Mouse (Mus musculus) midbrain, embryonic 11.5 days (tissue): ENCODE data around the gene Crb1. TPM values are rescaled to one million over a fixed set of nuclear protein-coding genes. Genes with fewer than 3 reads are reported as not detected.
"Not testable (repeated sequence)": the region's sequence is repeated elsewhere in the genome, so short reads cannot be mapped to it uniquely, and the experiment has no call there.

ENCODE experiments used
- ATAC-seq: fragments of 200-750 bp; cut with Nextera tagmentation; 2 replicates; pipeline ENCODE4 v1.8.0; 2017; ENCODE audit warnings: moderate TSS enrichment, moderate library complexity; ENCODE audit not compliant: low FRiP score
- DNase-seq: peaks from one replicate; pipeline ENCODE4 v3.0.0; 2015; ENCODE audit warnings: low spot score; ENCODE audit errors: missing footprints
- H3K27ac ChIP-seq: fragments of 300-500 bp; sonication (generic); 2 replicates; pipeline ENCODE4 v1.5.1; 2014; ENCODE audit warnings: low read depth, low read length
- H3K27me3 ChIP-seq: fragments of 300-500 bp; sonication (generic); 2 replicates; pipeline ENCODE4 v1.6.1; 2014; ENCODE audit warnings: mild to moderate bottlenecking, low read length, moderate library complexity, mixed read lengths; ENCODE audit not compliant: control insufficient read depth, insufficient read depth
- H3K36me3 ChIP-seq: fragments of 300-500 bp; sonication (generic); 2 replicates; pipeline ENCODE4 v1.6.1; 2014; ENCODE audit warnings: mild to moderate bottlenecking, low read length, moderate library complexity, mixed read lengths; ENCODE audit not compliant: control insufficient read depth, insufficient read depth
- H3K4me1 ChIP-seq: fragments of 300-500 bp; sonication (generic); 2 replicates; pipeline ENCODE4 v1.6.1; 2014; ENCODE audit warnings: low read length; ENCODE audit not compliant: control insufficient read depth, insufficient read depth
- H3K4me2 ChIP-seq: fragments of 300-500 bp; sonication (generic); 2 replicates; pipeline ENCODE4 v1.6.1; 2014; ENCODE audit warnings: mild to moderate bottlenecking, moderate library complexity
- H3K4me3 ChIP-seq: fragments of 300-500 bp; sonication (generic); 2 replicates; pipeline ENCODE4 v1.5.1; 2014; ENCODE audit warnings: low read depth, low read length
- H3K9ac ChIP-seq: fragments of 300-500 bp; sonication (generic); 2 replicates; pipeline ENCODE4 v1.6.1; 2014; ENCODE audit warnings: low read length
- H3K9me3 ChIP-seq: fragments of 300-500 bp; sonication (generic); 2 replicates; pipeline ENCODE4 v1.6.1; 2016; ENCODE audit warnings: low read length; ENCODE audit not compliant: control insufficient read depth
- WGBS: fragments of 180-500 bp; shearing (Covaris S2); extraction: QIAGEN DNeasy Blood & Tissue Kit; methylation state at CpG from one replicate; pipeline ENCODE4 v1.1.7; 2014; 5-methylcytosine and 5-hydroxymethylcytosine counted together
- polyA plus RNA-seq: library from polyadenylated mRNA; unstranded; fragments of >200 nt; fragmentation: Nextera tagmentation; extraction: Ambion mirVana; gene quantifications from 2 replicates; pipeline ENCODE4 v1.2.1, GENCODE M21; 2014

The Crb1 gene
- 2.0 and 2.5 TPM in 2 replicates for polyA plus RNA-seq

DNA sequence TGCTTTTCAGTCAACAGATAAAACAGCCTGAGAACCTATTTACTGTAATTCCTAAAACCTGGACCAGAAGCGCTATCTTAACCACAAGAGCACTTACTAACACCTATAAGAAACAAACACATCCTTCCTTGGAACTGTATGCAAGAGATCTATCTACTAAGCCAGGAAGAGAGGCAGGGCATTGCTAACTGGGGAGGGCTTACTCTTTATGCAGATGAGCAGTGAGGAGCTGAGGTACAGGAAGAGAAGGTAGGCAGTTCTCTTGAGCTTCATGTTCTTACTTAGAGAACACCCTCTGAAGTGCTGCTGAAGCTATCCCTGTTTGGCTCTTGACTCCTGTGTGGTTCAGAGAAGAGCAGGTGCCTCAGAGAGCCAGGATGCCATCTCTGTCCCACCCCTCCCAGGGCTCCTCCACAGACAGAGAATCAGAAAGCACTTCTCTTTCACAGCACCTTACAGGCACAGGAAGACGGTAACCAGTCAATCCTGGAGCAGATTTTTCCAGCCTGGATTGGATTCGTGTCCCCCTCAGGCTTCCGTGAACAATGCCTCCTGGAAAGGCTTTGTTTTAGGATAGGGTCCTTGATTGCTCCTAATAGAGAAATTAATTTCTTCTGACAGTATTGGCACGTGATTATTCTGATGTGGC lies at the start of gene Crb1:
Gene Crb1, minus strand, starts transcription at position 463 of the 649 bp plus-strand sequence.
- 10% methylated on average over 5 of the region's 5 CpGs for WGBS
- Histone ChIP-seq H3K9me3 (no peaks in the 10 kb centered on the region), H3K27ac (peak within 1 kb of the TSS; percentile 35; the same call in 1 of the 2 replicates), H3K27me3 (no peaks in the 10 kb centered on the region), H3K36me3 (no peaks in the 10 kb centered on the region), H3K4me2 (peak within 1 kb of the TSS; percentile 27), H3K4me3 (peak within 1 kb of the TSS; percentile 30), H3K4me1 (peaks cover 10% of the 10 kb centered on the region), H3K9ac (peak within 1 kb of the TSS; percentile 36; the same call in 1 of the 2 replicates)
- peak; percentile 75 for ATAC-seq
- peak; percentile 92 for DNase-seq

DNA sequence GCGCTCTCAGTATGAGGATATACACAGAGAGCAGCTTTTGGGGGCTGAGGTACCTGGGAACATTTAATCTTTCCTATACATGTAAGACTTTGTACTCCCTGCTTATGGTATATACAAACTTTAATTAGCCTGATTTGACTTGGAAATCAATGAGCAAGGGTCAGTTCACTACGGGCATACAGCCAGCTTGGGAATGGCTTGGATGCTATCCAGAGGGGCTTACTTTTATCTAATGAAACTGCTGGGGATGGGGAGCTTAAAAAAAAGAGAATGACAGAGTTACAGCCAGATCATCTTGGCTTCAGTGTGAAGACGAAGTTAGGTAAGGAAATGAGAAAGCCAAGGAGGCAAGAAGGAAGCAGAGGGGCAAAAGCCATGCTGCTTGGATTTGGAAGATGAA lies 48.1 kb upstream of the Crb1 start:
- Histone ChIP-seq H3K4me3 (peak overlapping the region; percentile 29), H3K4me1 (peaks cover 26% of the 10 kb centered on the region), H3K36me3 (0 out of 2 replicates have a peak, but pooled peaks cover 3% of the 10 kb centered on the region), H3K27me3 (no peaks in the 10 kb centered on the region), H3K4me2 (peak overlapping the region; percentile 54), H3K9me3 (no peaks in the 10 kb centered on the region), H3K27ac (no peak overlapping the region), H3K9ac (peak overlapping the region; percentile 54)
- DNase-seq (no peak), ATAC-seq (no peak)
- 50% methylated on average over 3 of the region's 3 CpGs for WGBS

DNA sequence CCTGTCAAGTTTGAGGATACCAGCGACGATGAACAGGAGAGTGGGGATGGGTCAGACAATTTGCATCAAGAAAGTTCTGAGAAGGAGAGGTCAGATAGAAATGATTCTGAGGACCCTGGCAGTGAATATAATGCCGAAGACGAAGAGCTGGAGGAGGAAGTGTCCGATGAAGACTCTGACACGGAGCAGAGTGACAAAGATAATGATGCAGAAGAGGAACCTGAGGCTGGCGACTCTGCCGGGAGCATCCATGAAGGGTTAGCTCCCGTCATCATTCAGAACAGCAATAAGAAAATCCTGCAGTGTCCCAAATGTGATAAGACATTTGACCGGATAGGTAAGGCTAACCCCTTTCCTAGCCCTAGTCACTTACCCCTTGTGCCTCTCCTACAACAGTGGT lies 47.0 kb upstream of the Crb1 start:
- Histone ChIP-seq H3K4me3 (peak overlapping the region; percentile 84), H3K9me3 (no peaks in the 10 kb centered on the region), H3K4me1 (peaks cover 26% of the 10 kb centered on the region), H3K4me2 (peak overlapping the region; percentile 78), H3K27me3 (no peaks in the 10 kb centered on the region), H3K9ac (no peak overlapping the region), H3K27ac (no peak overlapping the region), H3K36me3 (0 out of 2 replicates have a peak, but pooled peaks cover under 1% of the 10 kb centered on the region)
- DNase-seq (no peak), ATAC-seq (no peak)
- 77% methylated on average over 10 of the region's 10 CpGs for WGBS

DNA sequence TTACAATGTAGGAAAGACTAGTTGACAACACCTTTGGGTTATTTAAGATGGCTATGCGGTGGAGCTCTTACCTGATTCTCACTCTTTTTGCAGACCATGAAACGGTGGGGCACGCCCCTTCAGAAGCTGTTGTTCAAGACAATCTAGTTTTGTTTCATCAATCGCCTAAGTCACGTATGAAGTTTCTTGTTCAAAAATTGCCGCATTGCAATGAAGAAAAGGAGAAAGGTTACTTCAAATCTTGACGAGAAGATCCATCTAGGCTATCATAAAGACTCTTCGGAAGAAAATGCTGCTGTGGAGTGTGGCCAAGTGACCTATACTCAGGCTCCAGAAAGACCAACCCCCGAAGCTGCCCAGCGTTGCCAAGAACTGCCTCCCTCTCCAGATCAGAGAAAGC lies 46.0 kb upstream of the Crb1 start:
- Histone ChIP-seq H3K4me3 (peak overlapping the region; percentile 84), H3K9ac (peak overlapping the region; percentile 97), H3K4me1 (peaks cover 26% of the 10 kb centered on the region), H3K36me3 (no peaks in the 10 kb centered on the region), H3K4me2 (peak overlapping the region; percentile 78), H3K27ac (no peak overlapping the region), H3K9me3 (no peaks in the 10 kb centered on the region), H3K27me3 (no peaks in the 10 kb centered on the region)
- ATAC-seq (no peak), DNase-seq (peak; percentile 89)
- WGBS: 38% methylated on average over 10 of the region's 10 CpGs

DNA sequence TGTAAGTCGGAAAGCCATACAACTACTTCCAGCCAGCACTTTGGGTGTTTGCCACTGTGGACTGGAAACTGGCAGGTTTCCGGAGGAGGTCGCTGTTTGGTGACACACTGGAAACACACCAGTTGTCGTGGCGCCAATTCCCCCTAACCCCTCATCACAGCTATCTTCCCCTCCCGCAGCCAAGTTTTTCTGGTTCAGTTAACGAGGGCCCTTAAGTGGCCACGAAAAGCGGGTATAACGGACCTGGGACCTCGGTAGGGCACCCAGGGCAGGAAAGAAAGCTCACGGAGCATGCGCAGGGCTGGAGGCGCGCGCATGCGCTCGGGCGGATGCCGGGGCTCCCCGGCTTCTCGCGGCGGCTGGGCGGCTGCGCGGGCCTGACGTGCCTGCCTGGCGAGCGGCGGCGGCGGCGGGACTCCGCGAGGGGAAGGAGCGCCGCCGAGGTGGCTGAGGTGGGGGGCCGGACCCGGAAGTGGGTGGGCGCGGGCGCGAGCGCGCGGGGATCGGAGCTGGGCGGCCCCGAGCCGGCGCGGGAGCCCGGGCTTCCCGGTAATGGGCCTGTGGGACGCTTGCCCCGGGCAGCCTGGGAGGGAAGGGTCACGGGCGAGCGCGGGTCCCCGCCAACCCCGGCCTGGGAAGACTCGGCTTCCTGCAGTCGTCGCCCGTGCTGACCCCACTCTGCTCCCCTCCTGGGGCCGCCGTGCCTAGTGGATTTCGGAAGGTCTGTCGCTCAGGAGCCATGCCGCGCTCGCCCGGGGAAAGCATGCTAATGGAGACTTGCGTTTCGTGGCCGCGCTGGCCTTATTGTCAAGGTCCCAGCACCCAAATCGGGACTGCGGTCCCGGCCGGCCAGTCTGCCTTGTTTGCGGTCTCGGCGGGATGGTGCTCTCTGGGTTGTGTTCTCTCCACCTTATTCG lies 45.2 kb upstream of the Crb1 start, which contains the start of gene Zbtb41:
Gene Zbtb41, plus strand, starts transcription at position 414 of the 917 bp plus-strand sequence.
- Histone ChIP-seq H3K4me2 (peak within 1 kb of the TSS; percentile 78), H3K9ac (peak within 1 kb of the TSS; percentile 97), H3K36me3 (no peaks in the 10 kb centered on the region), H3K27me3 (no peaks in the 10 kb centered on the region), H3K9me3 (no peaks in the 10 kb centered on the region), H3K4me1 (peaks cover 25% of the 10 kb centered on the region), H3K4me3 (peak within 1 kb of the TSS; percentile 84), H3K27ac (peak within 1 kb of the TSS; percentile 82)
- ATAC-seq (peak; percentile 97), DNase-seq (peak; percentile 99)
- whole genome bisulfite sequencing: under 1% methylated on average over 70 of the region's 88 CpGs

DNA sequence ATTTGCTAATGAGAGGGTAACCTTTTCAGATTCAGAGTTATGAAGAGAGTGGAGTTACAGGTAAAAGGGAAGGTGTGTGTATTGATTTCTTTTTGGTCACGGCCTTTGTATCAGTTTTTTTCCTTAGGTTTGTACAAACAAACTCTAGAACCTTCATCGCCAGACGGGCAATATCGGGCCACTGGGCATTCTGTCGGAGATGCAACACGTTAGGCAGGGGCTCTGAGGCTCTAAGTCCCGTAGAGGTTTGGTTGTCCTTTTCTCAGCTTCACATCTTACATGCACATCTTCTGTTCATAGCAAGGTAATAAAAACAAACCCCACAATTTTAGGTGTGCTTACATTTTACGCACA lies 44.6 kb upstream of the Crb1 start:
- 7% methylated on average over 8 of the region's 8 CpGs for WGBS
- no peak overlapping the region for H3K27ac ChIP-seq
- DNase-seq (no peak), ATAC-seq (no peak)
- H3K36me3 ChIP-seq: no peaks in the 10 kb centered on the region
- H3K4me2 ChIP-seq: peak overlapping the region; percentile 78
- peak overlapping the region; percentile 97 for H3K9ac ChIP-seq
- no peaks in the 10 kb centered on the region for H3K27me3 ChIP-seq
- H3K4me1 ChIP-seq: peaks cover 23% of the 10 kb centered on the region
- peak overlapping the region; percentile 84 for H3K4me3 ChIP-seq
- H3K9me3 ChIP-seq: no peaks in the 10 kb centered on the region

DNA sequence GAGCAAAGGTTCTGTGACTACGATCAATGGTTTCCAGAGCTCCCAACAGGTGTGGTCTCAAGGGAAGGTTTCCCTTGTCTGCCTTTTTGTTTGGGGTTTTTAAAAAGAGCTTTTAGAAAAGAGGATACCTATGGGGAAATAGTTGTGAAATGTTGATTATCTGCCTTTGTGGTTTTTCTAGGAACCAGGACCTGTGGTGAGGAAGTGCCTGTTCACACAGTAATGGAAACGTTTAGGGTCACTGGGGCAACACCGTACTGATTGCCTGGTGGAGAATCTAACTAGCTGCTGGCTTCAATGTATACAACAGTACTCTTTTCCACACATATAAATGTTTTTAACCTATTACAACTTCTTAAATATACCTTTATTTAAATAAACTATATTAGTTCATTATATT lies 36.6 kb upstream of the Crb1 start:
- H3K36me3 ChIP-seq: no peaks in the 10 kb centered on the region
- H3K4me2 ChIP-seq: no peak overlapping the region
- no peak overlapping the region for H3K4me3 ChIP-seq
- H3K27me3 ChIP-seq: no peaks in the 10 kb centered on the region
- no peak overlapping the region for H3K27ac ChIP-seq
- DNase-seq: peak; percentile 45
- no peaks in the 10 kb centered on the region for H3K4me1 ChIP-seq
- 92% methylated on average over 3 of the region's 3 CpGs for WGBS
- H3K9ac ChIP-seq: no peak overlapping the region
- no peaks in the 10 kb centered on the region for H3K9me3 ChIP-seq
- ATAC-seq: no peak

DNA sequence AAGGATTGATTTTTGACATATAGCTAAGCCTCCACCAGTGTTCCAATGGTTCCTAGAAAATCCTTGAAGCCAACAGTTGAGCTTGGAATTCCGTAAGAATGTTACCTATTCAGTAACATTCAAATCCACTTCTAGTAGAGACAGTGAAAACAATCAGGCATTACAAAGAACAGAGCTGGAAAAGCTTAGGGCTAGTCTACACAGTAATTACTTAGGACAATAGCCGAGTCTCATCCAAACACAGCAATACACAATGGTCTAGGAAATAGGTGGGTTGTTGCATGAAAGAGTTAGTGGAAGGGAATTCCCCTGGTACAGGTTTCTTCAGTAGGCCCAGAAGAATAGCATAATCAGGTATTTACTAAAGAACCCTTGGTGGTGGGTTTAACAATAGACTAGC lies 35.5 kb upstream of the Crb1 start:
- not testable (repeated sequence) for H3K4me2 ChIP-seq, H3K9me3 ChIP-seq, DNase-seq, H3K36me3 ChIP-seq, H3K4me1 ChIP-seq, ATAC-seq, H3K27me3 ChIP-seq, H3K9ac ChIP-seq, H3K4me3 ChIP-seq, H3K27ac ChIP-seq
- WGBS: 82% methylated on average over 2 of the region's 2 CpGs

DNA sequence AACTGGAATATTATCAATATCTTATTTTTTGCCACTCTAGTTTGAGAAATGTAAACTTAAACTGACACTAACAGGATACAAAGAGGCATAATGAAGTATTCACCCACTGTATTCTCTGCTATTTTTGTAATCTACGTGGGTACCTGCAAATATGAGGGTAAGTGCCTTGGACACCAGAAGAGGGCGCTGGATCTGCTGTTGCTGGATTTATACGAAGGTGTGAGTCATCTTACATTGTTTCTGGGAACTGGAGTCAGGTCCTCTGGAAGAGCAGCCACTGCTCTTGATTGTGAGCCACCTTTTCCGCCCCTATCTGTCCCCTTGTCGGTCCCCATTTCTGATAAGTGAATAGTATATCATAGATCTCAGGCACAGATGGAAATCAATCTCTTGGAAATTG lies 30.8 kb upstream of the Crb1 start:
- Histone ChIP-seq H3K9me3 (no peaks in the 10 kb centered on the region), H3K9ac (no peak overlapping the region), H3K27me3 (no peaks in the 10 kb centered on the region), H3K4me2 (no peak overlapping the region), H3K36me3 (no peaks in the 10 kb centered on the region), H3K27ac (no peak overlapping the region), H3K4me1 (no peaks in the 10 kb centered on the region), H3K4me3 (no peak overlapping the region)
- WGBS: 57% methylated on average over 5 of the region's 5 CpGs
- no peak for DNase-seq
- no peak for ATAC-seq
